Mouse (Mus musculus) testis, adult 2 months (tissue): ENCODE data around the gene Bud23. TPM values are rescaled to one million over a fixed set of nuclear protein-coding genes. Genes with fewer than 3 reads are reported as not detected.
A peak's percentile ranks its signal among the peaks of the same experiment; 100 is the strongest.

ENCODE experiments used
- H3K27ac ChIP-seq: fragments of 200-500 bp; 2 replicates; pipeline ENCODE4 v1.5.1; 2012; ENCODE audit warnings: low read depth, low read length; ENCODE audit not compliant: control insufficient read depth, insufficient read depth
- H3K27me3 ChIP-seq: fragments of 200-500 bp; 2 replicates; pipeline ENCODE4 v1.6.1; 2012; ENCODE audit warnings: mild to moderate bottlenecking, low read length, moderate library complexity; ENCODE audit not compliant: control insufficient read depth, insufficient read depth
- H3K36me3 ChIP-seq: fragments of 200-500 bp; 2 replicates; pipeline ENCODE4 v1.6.1; 2012; ENCODE audit warnings: mild to moderate bottlenecking, low read length; ENCODE audit not compliant: control insufficient read depth, insufficient read depth
- H3K4me1 ChIP-seq: fragments of 200-500 bp; 2 replicates; pipeline ENCODE4 v1.6.1; 2012; ENCODE audit warnings: low read length; ENCODE audit not compliant: control insufficient read depth, insufficient read depth
- H3K4me3 ChIP-seq: fragments of 200-500 bp; 2 replicates; pipeline ENCODE4 v1.5.1; 2012; ENCODE audit warnings: low read depth, mild to moderate bottlenecking, low read length, moderate library complexity, mixed read lengths; ENCODE audit not compliant: control insufficient read depth
- CTCF ChIP-seq: fragments of 200-500 bp; IDR thresholded peaks from 2 replicates; pipeline ENCODE4 v1.5.1; 2012; ENCODE audit warnings: low read depth, mild to moderate bottlenecking, inconsistent platforms, low read length, moderate library complexity; ENCODE audit not compliant: control insufficient read depth, insufficient read depth, insufficient replicate concordance
- POLR2A ChIP-seq: fragments of 200-500 bp; IDR thresholded peaks from 2 replicates; pipeline ENCODE4 v1.6.1; 2012; ENCODE audit warnings: low read depth, mild to moderate bottlenecking, inconsistent platforms, low read length, moderate library complexity; ENCODE audit not compliant: control insufficient read depth
- polyA plus RNA-seq: library from polyadenylated mRNA; depleted of rRNA; stranded (reverse); fragments of >200 nt; gene quantifications from 2 replicates; pipeline ENCODE4 v1.2.3, GENCODE M21; 2012

The Bud23 gene
- polyA plus RNA-seq, 1 experiment = 42.9 TPM

GRCm38 (mm10) chr5:135077564-135078481, 13.1 kb upstream of the Bud23 start, which contains the start of gene Vps37d:
TSS of gene Vps37d (minus strand) at chr5:135078266.
- Histone ChIP-seq H3K27me3 (no peaks in the 10 kb centered on the region), H3K4me1 (peaks cover 18% of the 10 kb centered on the region), H3K27ac (no peak within 1 kb of the TSS), H3K36me3 (no peaks in the 10 kb centered on the region), H3K4me3 (peak within 1 kb of the TSS; percentile 79)
- TF ChIP-seq POLR2A = no peak
- TF ChIP-seq CTCF = peak; percentile 79

- no peaks in the 10 kb centered on the region for H3K36me3 ChIP-seq
- no peak overlapping the region for H3K27ac ChIP-seq
- H3K27me3 ChIP-seq = no peaks in the 10 kb centered on the region
- TF ChIP-seq CTCF = no peak
- TF ChIP-seq POLR2A = no peak
- H3K4me3 ChIP-seq = no peak overlapping the region
- H3K4me1 ChIP-seq = peaks cover 18% of the 10 kb centered on the region
These were observed 12.3 kb upstream of the Bud23 start for GRCm38 (mm10) chr5:135076931-135077505.

- TF ChIP-seq CTCF (no peak), POLR2A (no peak)
- H3K4me1 ChIP-seq = peaks cover 18% of the 10 kb centered on the region
- H3K36me3 ChIP-seq = no peaks in the 10 kb centered on the region
- H3K4me3 ChIP-seq = no peak overlapping the region
- H3K27me3 ChIP-seq = no peaks in the 10 kb centered on the region
- no peak overlapping the region for H3K27ac ChIP-seq
These were observed 11.6 kb upstream of the Bud23 start for GRCm38 (mm10) chr5:135076368-135076767.

- no peak overlapping the region for H3K4me3 ChIP-seq
- H3K27me3 ChIP-seq = no peaks in the 10 kb centered on the region
- no peaks in the 10 kb centered on the region for H3K36me3 ChIP-seq
- peaks cover 16% of the 10 kb centered on the region for H3K4me1 ChIP-seq
- TF ChIP-seq CTCF = no peak
- TF ChIP-seq POLR2A = no peak
- no peak overlapping the region for H3K27ac ChIP-seq
These were observed 10.9 kb upstream of the Bud23 start for GRCm38 (mm10) chr5:135075655-135076054.

GRCm38 (mm10) chr5:135073349-135074150, 8.8 kb upstream of the Bud23 start:
- Histone ChIP-seq H3K4me1 (peaks cover 12% of the 10 kb centered on the region), H3K36me3 (no peaks in the 10 kb centered on the region), H3K27me3 (no peaks in the 10 kb centered on the region), H3K4me3 (no peak overlapping the region), H3K27ac (no peak overlapping the region)
- no peak for TF ChIP-seq CTCF
- no peak for TF ChIP-seq POLR2A

GRCm38 (mm10) chr5:135072720-135073119, 8.0 kb upstream of the Bud23 start:
- no peaks in the 10 kb centered on the region for H3K36me3 ChIP-seq
- peaks cover 9% of the 10 kb centered on the region for H3K4me1 ChIP-seq
- H3K4me3 ChIP-seq = no peak overlapping the region
- H3K27ac ChIP-seq = no peak overlapping the region
- H3K27me3 ChIP-seq = no peaks in the 10 kb centered on the region
- TF ChIP-seq CTCF (no peak), POLR2A (no peak)

GRCm38 (mm10) chr5:135072061-135072460, 7.3 kb upstream of the Bud23 start:
- Histone ChIP-seq H3K27ac (no peak overlapping the region), H3K27me3 (no peaks in the 10 kb centered on the region), H3K4me3 (no peak overlapping the region), H3K36me3 (no peaks in the 10 kb centered on the region), H3K4me1 (peaks cover 7% of the 10 kb centered on the region)
- no peak for TF ChIP-seq POLR2A
- no peak for TF ChIP-seq CTCF
